Mouse (Mus musculus) c-Kit-negative CD71-positive TER-119-positive erythroid progenitor cells, embryonic 14.5 days (primary cell): Measurements from ENCODE around the gene Nudt21.

Experiments used
- DNase-seq: peaks from one replicate; pipeline ENCODE4 v3.0.0-alpha.2; 2013; ENCODE audit warnings: low read depth, low spot score

Gene Nudt21

DNA sequence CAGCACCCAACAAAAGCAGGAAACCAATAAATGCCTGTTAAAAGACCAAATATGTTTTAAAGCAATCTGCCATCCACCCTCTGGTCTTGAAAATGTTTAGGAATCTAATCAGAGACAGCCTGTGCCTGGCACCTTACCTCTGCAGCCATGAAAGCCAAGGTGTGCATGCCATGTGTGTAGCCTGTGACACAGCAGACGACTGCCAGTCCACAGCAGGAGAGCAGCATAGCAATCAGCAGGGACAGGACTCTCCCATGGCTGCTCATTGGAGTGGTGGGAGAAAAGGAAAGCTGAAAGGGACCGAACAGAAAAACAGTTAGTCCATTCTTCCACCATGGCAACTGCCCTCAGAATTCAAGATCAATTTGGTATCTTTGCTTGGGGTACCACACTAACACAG, 37.9 kb downstream of the Nudt21 start:
- DNase-seq, result no peak

DNA sequence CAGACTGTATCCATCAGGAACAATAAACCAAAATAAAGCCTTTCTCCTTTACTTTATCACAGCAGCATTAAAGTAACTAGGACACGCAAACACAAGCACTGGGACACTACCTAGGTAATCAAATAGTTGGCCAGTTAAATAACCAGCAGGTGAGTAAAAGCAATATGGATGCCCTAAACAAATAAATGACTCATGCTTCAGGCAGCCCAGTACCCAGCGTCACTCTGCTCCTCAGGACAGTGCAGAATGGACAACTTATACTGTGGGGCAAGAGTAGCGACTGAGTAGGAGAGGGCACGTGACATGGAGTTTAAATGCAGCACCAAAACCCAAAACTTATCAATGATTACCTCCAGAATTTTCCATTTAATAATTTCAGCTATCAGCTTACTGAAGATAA, 47.1 kb downstream of the Nudt21 start:
- no peak for DNase-seq

DNA sequence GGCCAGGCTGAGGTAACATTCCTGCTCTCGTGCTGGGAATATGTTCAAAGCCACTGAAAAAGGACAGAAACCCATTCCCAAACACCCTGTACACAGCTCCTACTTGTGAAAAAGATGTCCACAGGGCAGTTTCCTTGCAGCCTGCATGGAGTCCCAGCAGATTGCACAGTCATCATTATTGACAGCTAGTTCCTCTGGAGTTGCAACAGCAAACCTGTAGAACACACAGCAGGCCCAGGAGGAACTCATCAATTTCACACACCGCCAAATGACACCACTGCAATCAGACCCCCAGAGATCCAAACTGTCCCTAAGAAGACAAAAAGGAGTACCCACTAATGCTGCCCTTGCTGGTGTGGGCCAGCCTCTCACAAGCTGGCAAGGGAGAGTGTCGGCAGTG, 52.1 kb downstream of the Nudt21 start:
- DNase-seq, result no peak

DNA sequence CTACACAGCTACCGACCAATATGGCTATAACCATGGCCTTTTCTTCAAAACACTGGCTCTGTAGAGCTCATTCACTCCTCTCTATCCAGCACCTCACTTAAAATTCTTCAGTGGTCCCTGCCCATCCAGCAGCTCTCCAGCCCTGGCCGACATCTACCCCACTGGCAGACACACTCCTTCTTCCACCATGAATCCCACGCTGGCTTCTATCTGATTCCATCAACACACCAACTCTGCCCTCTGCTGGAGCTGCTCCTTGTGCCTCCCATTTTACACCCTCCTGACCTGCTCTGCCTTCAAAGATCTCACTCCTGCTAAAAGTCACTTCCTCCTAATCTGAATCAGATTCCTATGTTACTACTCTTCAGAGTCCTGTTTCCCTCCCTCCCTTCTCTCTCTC, 53.0 kb downstream of the Nudt21 start:
- no peak for DNase-seq

DNA sequence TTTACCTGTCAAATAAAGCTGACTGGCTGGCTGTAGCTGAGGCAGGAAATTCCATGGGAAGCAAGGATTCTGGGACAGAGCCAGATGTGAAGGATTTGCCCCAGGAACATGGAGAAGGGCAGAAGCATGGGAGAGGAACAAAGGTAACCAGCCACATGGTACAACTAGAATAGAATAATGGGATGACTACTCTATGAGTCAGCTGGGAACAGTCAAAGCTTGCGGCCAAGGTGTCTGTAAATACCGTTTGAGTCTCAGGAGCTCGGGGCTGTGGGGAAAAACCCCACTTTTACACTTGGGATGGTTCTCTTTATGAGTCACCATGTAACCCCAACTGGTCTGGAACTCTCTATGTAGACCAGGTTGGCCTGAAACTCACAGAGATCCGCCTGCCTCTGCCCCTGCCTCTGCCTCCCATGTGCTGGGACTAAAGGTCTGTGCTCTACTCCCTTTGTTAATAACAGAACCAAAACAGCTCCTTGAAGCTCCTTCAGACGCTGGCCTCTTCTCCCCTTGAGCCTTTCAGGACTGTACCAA, 55.1 kb downstream of the Nudt21 start:
- DNase-seq, result no peak

DNA sequence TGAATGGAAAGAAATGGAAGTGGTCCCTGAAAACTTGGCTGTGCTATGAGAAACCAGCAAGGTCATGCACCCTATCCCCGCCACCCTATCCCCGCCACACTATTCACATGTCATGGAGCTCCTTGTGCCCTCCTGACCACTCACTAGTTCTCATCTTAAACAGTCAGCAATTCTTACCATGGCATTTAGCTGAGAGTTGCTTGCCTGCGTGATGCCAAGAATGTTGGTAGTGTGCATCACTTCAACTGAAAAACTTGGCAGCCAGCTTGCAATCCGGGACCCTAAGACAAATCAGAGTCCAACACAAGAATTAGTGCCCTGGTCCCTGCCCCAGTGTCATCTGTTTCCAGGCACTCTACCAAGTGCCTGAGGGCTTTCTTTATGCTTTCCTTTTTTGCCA, 56.7 kb downstream of the Nudt21 start:
- DNase-seq, result no peak

DNA sequence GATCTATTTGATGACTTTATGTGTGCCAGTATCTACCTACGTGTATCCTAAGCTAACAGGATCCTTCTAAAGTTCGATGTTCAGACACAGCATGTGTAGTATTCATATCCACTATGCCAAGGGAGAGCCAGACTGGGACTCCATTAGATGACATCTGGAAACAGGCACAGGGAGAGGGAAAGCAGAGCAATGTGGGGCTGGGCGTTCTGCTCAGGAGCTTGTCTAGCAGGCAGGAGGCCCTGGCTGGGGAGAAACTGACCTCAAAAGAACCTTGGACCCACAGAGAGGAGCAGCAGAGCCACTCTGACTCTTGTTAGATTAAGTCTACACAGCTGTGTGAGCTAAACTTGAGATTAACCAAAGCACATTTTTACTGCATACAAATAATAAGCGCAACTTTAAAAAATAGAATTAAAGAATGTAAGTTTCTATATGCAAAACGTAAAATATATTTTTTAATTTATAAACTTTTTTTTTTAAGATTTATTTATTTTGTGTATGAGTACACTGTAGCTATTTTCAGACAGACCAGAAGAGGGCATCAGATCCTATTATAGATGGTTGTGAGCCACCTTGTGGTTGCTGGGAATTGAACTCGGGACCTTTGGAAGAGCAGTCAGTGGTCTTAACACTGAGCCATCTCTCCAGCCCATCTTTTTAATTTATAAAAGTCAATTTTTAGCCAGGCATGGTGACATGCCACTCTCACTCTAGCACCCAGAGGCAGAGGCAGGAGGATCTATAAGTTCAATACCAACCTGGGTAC, 60.2 kb downstream of the Nudt21 start:
- DNase-seq, result no peak

DNA sequence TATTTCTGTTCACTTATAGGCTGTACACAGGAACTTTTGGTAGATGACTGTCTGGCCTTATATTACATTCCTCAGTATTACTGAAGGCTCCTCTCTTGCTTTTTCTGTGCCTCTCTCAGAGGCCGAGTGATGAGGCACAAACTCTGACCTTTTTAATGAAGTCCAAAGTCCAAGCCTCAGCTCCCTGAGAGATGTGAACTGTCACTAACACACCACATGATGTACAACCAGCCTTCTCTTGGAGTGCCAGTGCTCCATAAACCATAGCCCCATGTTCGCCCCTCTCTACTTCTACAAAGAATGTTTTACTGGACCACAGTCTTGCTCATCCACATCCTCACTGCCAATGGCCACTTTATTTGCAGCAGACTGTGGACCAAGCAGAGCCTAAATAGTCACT, 61.5 kb downstream of the Nudt21 start:
- no peak for DNase-seq

DNA sequence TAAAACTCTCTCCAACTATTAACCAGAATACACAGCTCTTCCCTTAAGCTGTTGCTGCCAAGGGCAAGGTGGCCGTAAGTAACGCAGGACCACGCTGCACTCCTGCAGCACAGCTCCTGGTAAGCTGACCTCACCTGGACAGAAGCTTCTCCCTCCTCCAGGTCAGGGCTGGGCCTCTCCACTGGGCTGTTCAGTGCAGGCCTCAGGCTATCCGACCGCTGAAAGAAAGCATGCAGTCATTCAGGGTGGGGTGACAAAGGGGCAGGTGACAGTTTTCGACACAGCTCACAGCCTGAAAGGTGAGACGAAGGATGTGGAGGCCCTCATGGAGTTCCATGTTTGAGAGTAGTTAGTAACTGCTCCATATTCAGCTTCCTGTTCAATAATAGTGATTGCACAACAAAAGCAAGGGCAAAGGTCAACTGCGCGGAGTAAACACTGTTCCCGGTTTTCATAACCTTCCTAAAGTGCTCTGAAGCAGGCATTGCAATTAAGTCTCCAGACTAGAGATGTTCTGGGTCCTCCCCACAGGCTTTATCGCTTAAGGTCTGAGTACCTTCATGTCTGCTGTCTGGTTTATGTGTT, 62.1 kb downstream of the Nudt21 start:
- no peak for DNase-seq

DNA sequence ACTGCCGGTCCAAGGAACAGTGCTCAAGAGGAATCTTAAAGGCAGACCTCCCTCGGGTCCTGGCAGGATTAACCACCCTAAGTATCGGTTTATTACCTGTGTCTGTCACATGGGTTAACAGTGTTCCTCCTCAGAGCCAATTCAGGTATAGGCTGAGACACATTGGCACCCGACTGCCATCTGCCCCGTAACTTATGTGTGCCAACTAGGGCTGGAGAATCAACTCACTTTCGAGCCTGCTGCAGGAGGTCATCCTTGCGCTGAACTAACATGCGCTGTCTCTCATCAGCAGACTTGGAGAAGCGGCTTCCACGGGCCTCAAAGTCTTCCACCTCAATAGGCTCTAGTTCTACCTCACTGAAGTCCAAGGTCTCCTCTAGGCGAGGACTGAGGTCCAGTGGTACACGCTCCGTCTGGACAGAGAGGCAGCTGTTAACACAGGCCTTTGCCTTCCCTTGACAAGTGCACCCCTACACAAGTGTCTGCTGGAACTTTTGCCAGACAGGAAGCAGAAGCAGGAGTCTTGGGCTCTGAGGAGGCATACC, 62.9 kb downstream of the Nudt21 start:
- DNase-seq, result no peak

DNA sequence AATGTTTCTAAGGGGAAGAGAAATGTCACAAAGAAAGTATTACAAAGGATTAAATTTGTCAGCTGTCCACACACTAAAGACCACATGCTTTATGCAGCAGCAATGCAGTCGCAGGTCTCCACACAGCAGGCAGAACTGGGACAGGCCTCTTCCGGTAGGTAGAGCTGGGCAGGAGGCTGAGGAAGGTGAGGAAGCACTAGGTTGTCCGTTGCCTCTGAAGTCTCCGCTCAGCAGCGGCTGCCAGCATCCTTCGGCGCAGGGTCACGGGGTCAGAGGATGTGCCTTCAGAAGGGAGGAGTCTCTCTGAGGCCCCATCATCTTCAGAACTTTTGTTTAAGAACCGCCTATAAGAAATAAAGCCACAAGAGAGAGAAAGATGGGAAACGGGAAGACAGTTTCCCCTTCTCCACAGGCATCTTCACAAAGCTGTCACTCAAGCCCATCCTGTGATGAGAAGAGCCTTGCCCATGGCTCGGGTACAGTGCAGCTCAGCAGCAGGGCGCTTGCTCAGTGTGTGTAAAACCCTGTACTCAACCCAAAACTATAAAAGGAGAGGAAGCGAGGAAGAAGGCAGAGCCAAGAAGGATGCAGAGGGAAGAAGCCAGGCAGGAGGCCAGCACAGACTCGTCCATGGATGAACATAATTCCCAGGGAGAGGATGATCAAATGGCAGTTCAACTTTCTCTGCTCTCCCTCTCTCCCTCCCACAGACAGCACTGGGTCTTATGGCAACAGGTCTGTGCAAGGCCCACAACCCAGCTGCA, 63.7 kb downstream of the Nudt21 start:
- DNase-seq, result no peak

DNA sequence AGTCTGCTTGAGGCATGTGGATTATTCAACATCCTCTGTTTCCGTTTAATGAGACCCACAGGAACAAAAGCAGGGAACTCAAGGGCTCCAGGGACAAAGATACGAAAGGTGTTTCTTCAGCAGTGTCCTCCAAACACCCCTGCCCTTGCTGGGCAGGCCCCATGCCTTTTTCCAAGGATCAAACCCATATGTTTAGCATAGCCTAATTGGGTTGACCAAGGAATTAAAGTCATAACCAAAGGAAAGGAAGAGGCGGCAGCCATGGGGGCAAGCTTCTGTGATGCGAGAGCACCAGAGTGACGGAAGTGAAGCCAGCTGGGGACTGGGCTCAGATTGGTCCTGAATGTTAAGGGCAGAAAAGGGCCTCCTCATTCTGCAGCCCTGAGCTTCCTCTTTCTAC, 64.6 kb downstream of the Nudt21 start:
- DNase-seq, result no peak

DNA sequence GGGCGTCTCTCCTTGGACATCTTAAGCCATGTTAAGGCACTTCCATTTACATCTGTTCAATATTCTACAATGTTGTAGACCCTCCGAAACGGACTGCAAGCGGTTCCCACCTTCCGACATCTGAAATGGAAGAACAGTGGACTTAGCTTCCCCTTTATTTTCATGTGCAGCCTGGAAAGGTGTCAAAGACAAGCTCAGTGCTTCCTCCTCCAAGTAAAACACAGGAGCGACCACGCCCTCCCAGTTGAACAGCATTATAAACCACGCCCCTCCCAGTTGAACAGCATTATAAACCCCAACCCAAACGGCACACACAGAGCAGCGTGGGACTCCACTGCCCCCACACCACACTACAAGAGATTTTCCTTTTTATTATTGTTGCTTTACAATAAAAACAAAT, 65.4 kb downstream of the Nudt21 start:
- no peak for DNase-seq

DNA sequence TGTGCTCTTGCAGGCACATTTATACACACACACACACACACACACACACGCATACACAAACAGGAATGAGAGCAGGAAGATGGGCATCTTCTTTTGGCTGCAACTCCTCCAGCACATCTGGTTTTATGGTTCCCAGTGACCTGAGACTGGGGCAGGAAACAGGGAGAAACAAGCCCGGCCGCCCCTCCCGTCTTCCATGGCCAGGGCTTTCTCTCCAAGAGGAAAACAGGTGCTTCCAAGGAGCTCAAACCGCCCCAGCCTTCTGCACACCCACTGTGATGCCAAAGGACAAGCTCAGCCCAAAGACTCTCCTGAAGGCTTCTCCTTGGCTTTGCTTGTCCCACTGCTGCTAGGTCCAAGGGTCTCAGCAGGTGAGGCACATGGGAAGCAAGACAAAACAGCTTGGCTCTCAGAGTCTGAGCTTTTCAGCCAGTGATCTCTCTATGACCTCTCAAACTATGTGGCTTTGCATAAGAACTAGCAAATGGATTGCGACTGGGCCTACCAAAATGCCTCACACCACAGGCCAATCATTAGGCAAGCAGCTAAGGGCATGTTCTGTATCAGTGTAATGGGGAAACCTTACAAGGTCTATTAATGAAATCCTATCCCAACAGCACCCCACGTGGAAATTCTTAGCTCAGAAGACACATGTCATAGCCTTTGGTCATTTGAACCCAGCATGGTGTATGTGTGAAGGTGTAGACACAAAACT, 67.0 kb downstream of the Nudt21 start:
- DNase-seq, result no peak

DNA sequence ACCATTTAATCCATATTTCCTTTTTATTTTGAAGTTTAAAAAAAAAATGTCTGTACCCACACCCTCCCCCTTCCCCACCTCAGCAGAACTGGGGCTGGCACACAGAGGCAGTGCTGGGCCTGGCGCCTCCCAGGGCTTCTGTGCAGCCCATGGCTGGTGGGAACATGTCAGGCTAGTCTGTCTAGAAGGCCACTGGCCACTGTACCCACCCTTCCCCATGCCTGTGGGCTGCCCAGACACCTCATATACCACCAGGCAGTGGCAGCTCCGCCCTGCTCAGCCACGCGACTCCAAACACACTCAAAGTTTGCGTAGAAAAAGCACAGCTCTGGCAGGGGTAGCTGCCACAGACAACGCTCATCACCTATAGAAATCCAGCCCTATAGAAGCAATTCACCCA, 68.5 kb downstream of the Nudt21 start:
- DNase-seq, result no peak
